Mouse (Mus musculus): ENCODE data around the gene Rhno1.

GRCm38 (mm10) chr6:128355201-128355681 is 7.5 kb downstream of the Rhno1 start:
- no peak for TF ChIP-seq POLR2A (IDR thresholded peaks at IDR 0.05; ENCODE audit: control insufficient read depth in 1 of 2, insufficient read depth in 1 of 2, low read depth in 1 of 2, low read length in 2 of 2, poor library complexity in 1 of 2)
- no peak for TF ChIP-seq GATA1 (IDR thresholded peaks at IDR 0.05; ENCODE audit: low read depth, low read length)

Measured in MEL (cell line).